Mouse (Mus musculus) subcutaneous adipose tissue, adult 2 months (tissue): ENCODE measurements around the gene Mmp12. TPM values are rescaled to one million over a fixed set of nuclear protein-coding genes. Genes with fewer than 3 reads are reported as not detected.

Experiments
- polyA plus RNA-seq: library from polyadenylated mRNA; depleted of rRNA; stranded (reverse); fragments of >200 nt; gene quantifications from 2 replicates; pipeline ENCODE4 v1.2.3, GENCODE M21; 2012; ENCODE audit warnings: low replicate concordance; rRNA removed

The Mmp12 gene
- 1.3 and 7.4 TPM in 2 replicates for polyA plus RNA-seq

DNA sequence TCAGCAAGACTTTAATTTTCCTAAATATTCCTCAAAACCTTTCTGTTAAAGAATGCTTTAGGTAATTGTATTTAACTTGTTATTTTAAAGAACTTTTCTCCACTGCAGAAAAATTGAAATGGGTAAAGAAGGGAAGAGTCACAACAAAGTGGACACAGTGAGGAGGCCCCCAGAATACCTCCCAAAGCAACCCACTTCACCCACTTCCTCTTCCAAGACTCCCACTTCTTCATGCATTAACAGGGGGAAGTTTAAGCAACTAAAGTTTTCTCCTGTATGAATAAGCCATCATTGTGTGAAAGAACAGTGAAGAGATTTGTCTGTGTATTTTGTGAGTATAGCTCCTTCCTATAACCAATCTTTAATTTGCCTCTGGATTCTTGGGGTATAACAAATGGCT, at the start of gene Mmp12:
Mmp12 (plus strand) TSS at position 275 of the 400 bp plus-strand sequence.

DNA sequence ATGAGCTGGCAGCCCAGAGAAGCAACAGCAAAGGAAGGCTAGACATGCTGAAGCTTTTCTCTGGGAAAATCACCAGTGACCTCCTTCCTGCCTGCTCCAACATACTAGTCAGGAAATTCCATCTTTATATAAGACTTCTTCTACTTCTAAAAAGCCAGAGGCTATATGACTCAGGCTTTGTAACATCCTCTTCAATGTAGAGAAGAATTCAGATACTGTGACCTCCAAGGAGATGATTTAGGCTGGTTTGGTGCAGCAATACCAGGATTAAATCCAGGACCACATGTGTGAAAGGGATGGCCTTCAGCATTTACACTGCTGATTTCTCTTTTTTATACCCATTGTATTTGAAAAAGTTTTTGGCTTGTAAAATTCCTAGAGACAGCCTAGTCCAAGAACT, 43.8 kb downstream of the Mmp12 start, which contains the start of gene Mmp1b:
Mmp1b (minus strand) TSS at position 101 of the 400 bp plus-strand sequence.

Other genes starting within 250 kb of the Mmp12 start
- gene Dync2h1, start 159.9 kb upstream of the Mmp12 start, polyA plus RNA-seq = 0.62 and 2.8 TPM in 2 replicates
- gene Dcun1d5, start 159.9 kb upstream of the Mmp12 start, polyA plus RNA-seq = 14.8 and 24.5 TPM in 2 replicates
- 0.22 and 0.43 TPM in 2 replicates for gene Mmp13, start 71.9 kb upstream of the Mmp12 start, polyA plus RNA-seq
- gene Mmp1b, start 43.7 kb downstream of the Mmp12 start, polyA plus RNA-seq = not detected in 2 replicates
- 3.5 and 13.1 TPM in 2 replicates for gene Mmp3, start 101.4 kb downstream of the Mmp12 start, polyA plus RNA-seq
- 1.2 TPM in 1 of 2 replicates, not detected in the other for gene Mmp10, start 158.0 kb downstream of the Mmp12 start, polyA plus RNA-seq
- gene Mmp8, start 214.1 kb downstream of the Mmp12 start, polyA plus RNA-seq = 0.23 TPM in 1 of 2 replicates, not detected in the other
- gene Mmp27, start 227.0 kb downstream of the Mmp12 start, polyA plus RNA-seq = 0.44 and 0.54 TPM in 2 replicates